Mouse (Mus musculus): Measurements from ENCODE around the gene Atf5.

Atf5 gene

GRCm38 (mm10) chr7:44839491-44840191 is 23.2 kb upstream of the Atf5 start:
- ChIA-PET POLR2A (interaction anchor here (0.6 to 52.0 kb wide), 21 partner anchors 4 to 613 kb away, joined by 3 to 2007 read pairs (median 4); partner anchors contain the start of genes Akt1s1 (in 2 of the 4), Atf5 (in 2 of the 4), Il4i1 (in 2 of the 4) and Nup62 (in 2 of the 4)), CTCF (interaction anchor here in 2 of 4 experiments (0.7 to 2.2 kb wide), 7 partner anchors 9 to 86 kb away, joined by 3 to 12 read pairs (median 4); partner anchors contain the start of genes Akt1s1 (in 1 of the 2) and Tbc1d17 (in 1 of the 2))

- CTCF ChIA-PET: interaction anchor here in 2 of 4 experiments (0.7 to 2.2 kb wide), 8 partner anchors 9 to 312 kb away, joined by 3 to 12 read pairs (median 4); partner anchors contain the start of genes Akt1s1 (in 1 of the 2) and Tbc1d17 (in 1 of the 2)
- POLR2A ChIA-PET: interaction anchor here (0.6 to 52.0 kb wide), 21 partner anchors 3 to 614 kb away, joined by 3 to 2007 read pairs (median 4); partner anchors contain the start of genes Akt1s1 (in 2 of the 4), Atf5 (in 2 of the 4), Il4i1 (in 2 of the 4) and Nup62 (in 2 of the 4)
Measured at GRCm38 (mm10) chr7:44839171-44839490, 22.7 kb upstream of the Atf5 start.

GRCm38 (mm10) chr7:44838073-44838472 is 21.6 kb upstream of the Atf5 start:
- ChIA-PET POLR2A (interaction anchor here (0.6 to 52.0 kb wide), 22 partner anchors 2 to 164 kb away, joined by 3 to 2007 read pairs (median 4); partner anchors contain the start of genes Il4i1 (in 3 of the 4), Nup62 (in 3 of the 4), Akt1s1 (in 2 of the 4) and Atf5 (in 2 of the 4)), CTCF (interaction anchor here (0.6 to 2.2 kb wide), 8 partner anchors 11 to 311 kb away, joined by 3 to 7 read pairs (median 4); partner anchors contain the start of gene Fuz (in 1 of the 4))

GRCm38 (mm10) chr7:44836423-44837053 is 20.1 kb upstream of the Atf5 start:
- POLR2A ChIA-PET: interaction anchor here (0.6 to 52.0 kb wide), 15 partner anchors 1 to 139 kb away, joined by 3 to 2007 read pairs (median 4); partner anchors contain the start of genes Akt1s1 (in 2 of the 4), Atf5 (in 2 of the 4), Il4i1 (in 2 of the 4) and Nup62 (in 2 of the 4)

GRCm38 (mm10) chr7:44836016-44836404 is 19.6 kb upstream of the Atf5 start:
- CTCF ChIA-PET: interaction anchor here in 2 of 4 experiments (0.8 to 1.3 kb wide), 2 partner anchors 11 kb away, joined by 3 to 4 read pairs; no protein-coding TSS in a partner anchor
- POLR2A ChIA-PET: interaction anchor here (0.6 to 52.0 kb wide), 14 partner anchors 0 to 140 kb away, joined by 3 to 2007 read pairs (median 4); partner anchors contain the start of genes Akt1s1 (in 2 of the 4), Atf5 (in 2 of the 4), Il4i1 (in 2 of the 4) and Nup62 (in 2 of the 4)

More at GRCm38 (mm10) chr7:44836423-44837053, 20.1 kb upstream of the Atf5 start:
- CTCF ChIA-PET: interaction anchor here in 2 of 4 experiments (0.8 to 1.5 kb wide), 3 partner anchors 11 to 13 kb away, joined by 3 to 6 read pairs (median 4); no protein-coding TSS in a partner anchor

GRCm38 (mm10) chr7:44835373-44836015 is 19.0 kb upstream of the Atf5 start:
- POLR2A ChIA-PET: interaction anchor here in 3 of 4 experiments (0.6 to 52.0 kb wide), 14 partner anchors 0 to 1105 kb away, joined by 3 to 2007 read pairs (median 8); partner anchors contain the start of genes Akt1s1 (in 2 of the 3), Atf5 (in 2 of the 3), Il4i1 (in 2 of the 3) and Nup62 (in 2 of the 3)
- CTCF ChIA-PET: interaction anchor here in 1 of 4 experiments (1.0 kb wide), 1 partner anchor 11 kb away, joined by 3 read pairs; no protein-coding TSS in a partner anchor

GRCm38 (mm10) chr7:44832763-44833162 is 16.3 kb upstream of the Atf5 start:
- ChIA-PET CTCF (interaction anchor here in 2 of 4 experiments (0.6 to 0.9 kb wide), 2 partner anchors 9 to 140 kb away, joined by 3 to 4 read pairs; no protein-coding TSS in a partner anchor), POLR2A (interaction anchor here (0.9 to 52.0 kb wide), 8 partner anchors 3 to 134 kb away, joined by 3 to 2007 read pairs (median 4); partner anchors contain the start of genes Il4i1 (in 3 of the 4), Nup62 (in 3 of the 4), Atf5 (in 2 of the 4) and Akt1s1 (in 1 of the 4))

- ChIA-PET CTCF (interaction anchor here in 1 of 4 experiments (0.5 to 5.1 kb wide), 6 partner anchors 10 to 180 kb away, joined by 3 to 28 read pairs (median 6); partner anchors contain the start of genes Atf5, Il4i1 and Nup62), POLR2A (interaction anchor here (0.6 to 52.0 kb wide), 30 partner anchors 7 to 524 kb away, joined by 3 to 2007 read pairs (median 5); partner anchors contain the start of genes Akt1s1 (in 3 of the 4), Atf5 (in 3 of the 4), Il4i1 (in 3 of the 4) and Nup62 (in 3 of the 4))
Measured at GRCm38 (mm10) chr7:44828706-44829105, 12.2 kb upstream of the Atf5 start.

- POLR2A ChIA-PET: interaction anchor here (0.6 to 52.0 kb wide), 35 partner anchors 7 to 630 kb away, joined by 3 to 2007 read pairs (median 4); partner anchors contain the start of genes Akt1s1 (in 4 of the 4), Il4i1 (in 4 of the 4), Nup62 (in 4 of the 4) and Tbc1d17 (in 4 of the 4)
Measured at GRCm38 (mm10) chr7:44826771-44827170, 10.3 kb upstream of the Atf5 start.

GRCm38 (mm10) chr7:44824872-44825271 is 8.4 kb upstream of the Atf5 start:
- CTCF ChIA-PET: interaction anchor here (0.6 to 5.1 kb wide), 48 partner anchors 8 to 329 kb away, joined by 3 to 28 read pairs (median 4); partner anchors contain the start of genes Atf5 (in 3 of the 4), Il4i1 (in 3 of the 4), Nup62 (in 3 of the 4) and Akt1s1 (in 2 of the 4)
- POLR2A ChIA-PET: interaction anchor here (0.5 to 52.0 kb wide), 53 partner anchors 7 to 449 kb away, joined by 3 to 2007 read pairs (median 4); partner anchors contain the start of genes Il4i1 (in 4 of the 4), Nup62 (in 4 of the 4), Akt1s1 (in 3 of the 4) and Atf5 (in 3 of the 4)

More at GRCm38 (mm10) chr7:44826771-44827170, 10.3 kb upstream of the Atf5 start:
- CTCF ChIA-PET: interaction anchor here in 2 of 4 experiments (0.9 to 5.1 kb wide), 7 partner anchors 7 to 171 kb away, joined by 3 to 28 read pairs (median 6); partner anchors contain the start of genes Atf5 (in 2 of the 2), Il4i1 (in 1 of the 2) and Nup62 (in 1 of the 2)

GRCm38 (mm10) chr7:44823409-44823808 is 7.0 kb upstream of the Atf5 start:
- POLR2A ChIA-PET: interaction anchor here (0.6 to 52.0 kb wide), 60 partner anchors 6 to 1469 kb away, joined by 3 to 2007 read pairs (median 5); partner anchors contain the start of genes Akt1s1 (in 4 of the 4), Il4i1 (in 4 of the 4), Nup62 (in 4 of the 4) and Tbc1d17 (in 4 of the 4)
- CTCF ChIA-PET: interaction anchor here (0.6 to 2.9 kb wide), 24 partner anchors 9 to 428 kb away, joined by 3 to 8 read pairs (median 3); partner anchors contain the start of genes Akt1s1 (in 2 of the 4), Tbc1d17 (in 2 of the 4) and Ap2a1 (in 1 of the 4)

- ChIA-PET CTCF (interaction anchor here in 3 of 4 experiments (0.5 to 1.8 kb wide), 11 partner anchors 17 to 1094 kb away, joined by 3 to 7 read pairs (median 3); partner anchors contain the start of genes Fuz (in 1 of the 3), Izumo2 (in 1 of the 3) and Vrk3 (in 1 of the 3)), POLR2A (interaction anchor here (0.6 to 43.6 kb wide), 47 partner anchors 9 to 1258 kb away, joined by 3 to 2007 read pairs (median 4); partner anchors contain the start of genes Akt1s1 (in 3 of the 4), Tbc1d17 (in 3 of the 4), Izumo2 (in 2 of the 4) and Pnkp (in 2 of the 4))
Measured at GRCm38 (mm10) chr7:44821666-44822448, 5.4 kb upstream of the Atf5 start.

- ChIA-PET POLR2A (interaction anchor here (0.6 to 43.6 kb wide), 40 partner anchors 8 to 352 kb away, joined by 3 to 2007 read pairs (median 5); partner anchors contain the start of genes Akt1s1 (in 3 of the 4), Tbc1d17 (in 3 of the 4), Izumo2 (in 2 of the 4) and Pnkp (in 2 of the 4)), CTCF (interaction anchor here in 1 of 4 experiments (1.2 to 1.8 kb wide), 2 partner anchors 76 to 112 kb away, joined by 3 to 4 read pairs; partner anchors contain the start of genes Fuz and Izumo2)
Measured at GRCm38 (mm10) chr7:44820525-44820924, 4.1 kb upstream of the Atf5 start.

GRCm38 (mm10) chr7:44819863-44820262 is 3.4 kb upstream of the Atf5 start:
- CTCF ChIA-PET: interaction anchor here in 1 of 4 experiments (0.5 to 2.2 kb wide), 4 partner anchors 9 to 99 kb away, joined by 3 to 11 read pairs (median 3); partner anchors contain the start of gene Ptov1
- POLR2A ChIA-PET: interaction anchor here (0.6 to 43.6 kb wide), 48 partner anchors 8 to 519 kb away, joined by 3 to 2007 read pairs (median 6); partner anchors contain the start of genes Akt1s1 (in 4 of the 4), Tbc1d17 (in 4 of the 4), Izumo2 (in 3 of the 4) and Ptov1 (in 3 of the 4)

All from embryonic stem cell, embryonic (primary cell).